Mouse (Mus musculus): ENCODE measurements at regions not wholly inside any gene's neighbourhood (a gene's known extent, or its start where the extent isn't known, plus 50 kb on each side); places are given as distances from the start of the nearest gene placed in this dataset.
A peak's percentile ranks its signal among the peaks of the same experiment; 100 is the strongest.
"Not testable (repeated sequence)": the region's sequence is repeated elsewhere in the genome, so short reads cannot be mapped to it uniquely, and the experiment has no call there.

GRCm38 (mm10) chr3:21744107-21744506 lies 332.3 kb upstream of the Tbl1xr1 start:
- no peak for DNase-seq

- no peak for DNase-seq
Observed at GRCm38 (mm10) chr3:21760516-21761218, 315.8 kb upstream of the Tbl1xr1 start.

GRCm38 (mm10) chr3:21761219-21761600 lies 315.2 kb upstream of the Tbl1xr1 start:
- DNase-seq = no peak

DNA sequence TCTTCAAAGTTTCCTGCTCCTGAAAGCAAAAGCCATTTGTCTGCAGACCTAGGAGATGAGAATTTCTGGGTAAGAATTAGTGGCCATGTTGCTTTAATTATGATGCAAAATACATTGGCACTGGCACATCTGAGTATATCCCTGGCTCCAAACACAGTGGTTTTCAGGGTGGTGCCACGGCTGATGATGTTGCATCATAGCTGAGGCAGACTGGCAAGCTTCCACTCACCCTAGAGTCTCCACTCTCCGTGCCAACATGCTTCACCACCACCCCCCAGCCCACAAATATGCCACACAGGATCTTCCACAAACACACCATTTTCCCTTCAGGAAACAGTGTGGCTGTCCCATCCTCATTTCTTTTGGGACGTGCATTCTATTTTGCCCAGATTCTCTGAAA lies 314.5 kb upstream of the Tbl1xr1 start:
- DNase-seq = no peak

- DNase-seq = no peak
Observed at GRCm38 (mm10) chr3:21768081-21768480, 308.4 kb upstream of the Tbl1xr1 start.

DNA sequence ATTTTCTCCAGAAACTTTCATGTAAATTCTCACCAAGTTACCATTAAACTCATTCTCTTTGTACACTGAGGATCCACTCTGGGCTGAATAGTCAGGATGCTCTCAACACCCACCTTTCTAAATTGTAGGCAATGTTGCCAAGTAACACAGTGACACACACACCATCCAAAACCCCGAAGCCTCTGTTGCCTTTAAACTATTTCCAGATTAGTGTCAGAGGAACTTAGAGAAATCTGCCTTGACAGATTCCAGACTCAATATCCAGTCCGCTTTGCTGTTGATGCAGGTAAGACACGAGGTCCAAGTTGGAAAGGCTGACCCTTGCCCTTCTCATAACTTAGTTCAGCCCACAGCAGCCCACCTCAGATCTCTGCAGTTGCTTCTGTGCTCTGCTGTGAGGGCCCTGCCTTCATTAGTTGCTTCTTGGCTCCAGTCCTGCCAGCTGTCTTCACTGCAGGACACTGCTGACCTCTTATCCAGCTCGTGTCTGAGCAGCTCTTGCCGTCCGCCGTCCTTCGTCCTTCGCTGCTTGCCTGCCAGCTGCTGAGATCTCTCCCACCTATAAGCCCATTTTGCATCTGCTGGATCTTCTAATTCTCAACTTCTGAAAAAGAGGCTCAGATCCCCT lies 306.4 kb upstream of the Tbl1xr1 start:
- no peak for DNase-seq

DNA sequence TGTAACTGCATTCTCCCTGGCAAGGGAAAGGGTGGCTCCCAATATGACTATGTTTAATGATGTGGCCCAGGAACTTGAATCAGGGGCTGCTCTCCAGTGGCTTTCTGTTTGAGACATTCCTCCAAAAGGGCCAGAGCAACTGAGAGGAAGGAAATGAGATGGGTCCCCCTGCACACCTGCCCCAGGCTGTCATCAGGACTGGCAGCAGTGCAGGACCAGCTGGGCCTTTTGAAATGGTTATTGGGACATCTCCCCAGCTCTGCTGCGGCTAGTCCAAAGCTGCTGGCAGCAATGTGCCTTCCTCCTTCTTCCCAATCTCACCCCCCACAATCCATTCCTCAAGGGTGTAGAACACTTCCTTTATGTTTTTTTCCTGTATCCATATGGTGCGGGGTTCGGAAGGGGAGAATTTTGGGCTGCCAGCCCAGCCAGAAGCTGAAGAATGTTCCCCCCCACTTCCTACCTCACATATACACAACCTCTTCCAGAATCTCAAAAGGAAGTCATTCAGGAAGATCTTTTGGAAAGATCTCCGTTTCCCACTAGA lies 304.6 kb upstream of the Tbl1xr1 start:
- no peak for DNase-seq

GRCm38 (mm10) chr3:21774172-21774842 lies 302.1 kb upstream of the Tbl1xr1 start:
- no peak for DNase-seq

GRCm38 (mm10) chr3:21778789-21779188 lies 297.7 kb upstream of the Tbl1xr1 start:
- DNase-seq = no peak

- no peak for DNase-seq
Observed at GRCm38 (mm10) chr3:21791983-21792631, 284.3 kb upstream of the Tbl1xr1 start.

DNA sequence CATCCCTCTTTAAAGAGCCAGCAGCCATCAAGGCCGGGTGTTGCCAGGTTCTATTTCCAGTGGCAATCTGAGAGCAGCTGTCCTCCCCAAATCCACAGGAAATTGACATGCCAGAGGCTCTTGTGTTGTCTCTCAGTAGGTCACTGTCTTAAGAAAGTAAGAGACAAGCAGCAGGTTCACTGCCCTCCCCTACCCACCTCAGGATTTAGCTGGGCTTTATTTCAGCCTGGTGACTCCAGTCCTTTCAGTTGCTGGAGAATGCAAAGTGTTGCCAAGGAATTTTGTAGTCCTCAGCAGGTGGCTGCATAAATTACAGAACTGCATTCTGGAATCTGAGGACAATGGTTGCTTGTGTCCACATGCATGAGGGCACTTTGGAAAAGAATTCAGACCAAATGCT lies 278.3 kb upstream of the Tbl1xr1 start:
- DNase-seq = no peak

- DNase-seq = not testable (repeated sequence)
Observed at GRCm38 (mm10) chr3:21803886-21804285, 272.6 kb upstream of the Tbl1xr1 start.

- DNase-seq = no peak
Observed at GRCm38 (mm10) chr3:21806494-21807157, 269.8 kb upstream of the Tbl1xr1 start.

DNA sequence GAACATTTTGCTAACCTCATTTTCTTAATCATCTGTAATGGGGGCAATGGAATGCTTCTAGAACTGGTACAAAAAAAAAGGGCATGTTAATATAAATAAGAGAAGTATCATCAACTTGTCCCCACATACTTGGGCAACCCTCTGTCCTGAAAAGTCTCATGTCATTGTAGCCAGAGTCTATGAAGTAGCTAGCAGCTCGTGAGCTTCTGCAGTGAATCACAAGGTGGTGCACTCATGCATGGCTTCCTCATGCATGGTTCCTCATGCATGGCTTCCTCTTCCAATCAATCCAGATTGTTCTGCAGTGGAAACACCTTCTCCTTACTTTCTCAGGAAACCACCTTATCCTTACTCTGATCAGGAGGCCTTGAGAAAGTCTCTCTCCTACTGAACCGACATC lies 267.9 kb upstream of the Tbl1xr1 start:
- DNase-seq = no peak

DNA sequence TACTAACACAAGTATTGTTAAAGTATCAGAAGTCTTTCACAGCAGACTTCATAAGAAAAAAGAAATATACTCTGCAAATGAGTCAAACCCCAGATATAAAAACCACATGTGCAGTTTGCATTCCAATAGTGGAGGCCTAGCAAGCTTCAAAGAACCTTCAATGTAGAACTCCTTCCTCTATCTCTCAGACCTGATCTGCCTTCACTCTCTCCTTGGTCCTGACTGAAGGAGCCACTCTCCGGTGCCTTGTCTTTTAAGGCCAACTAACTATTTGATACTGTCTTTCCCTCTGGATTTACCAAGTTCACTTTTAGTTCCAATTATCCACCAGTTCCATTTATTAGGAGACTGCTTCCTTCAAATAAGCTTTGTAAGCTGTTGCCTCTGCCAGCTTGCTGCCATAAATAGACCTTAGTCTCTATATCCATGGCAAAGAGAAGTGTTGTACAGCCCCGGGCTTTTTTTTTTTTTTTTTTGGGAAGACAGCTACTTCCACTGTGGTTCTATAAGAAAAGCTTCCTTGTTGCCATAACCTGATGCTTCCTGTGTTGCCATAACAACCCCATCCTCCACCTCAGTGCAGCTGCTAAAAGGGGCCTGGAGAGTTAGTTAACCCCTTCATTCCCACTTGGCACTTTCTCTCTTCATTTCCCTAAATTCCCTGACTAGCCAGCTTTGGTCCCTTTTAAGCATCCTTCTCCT lies 266.5 kb upstream of the Tbl1xr1 start:
- DNase-seq = peak in 1 of 2 experiments; percentile 22

- no peak for DNase-seq
Observed at GRCm38 (mm10) chr3:21813401-21813800, 263.1 kb upstream of the Tbl1xr1 start.

DNA sequence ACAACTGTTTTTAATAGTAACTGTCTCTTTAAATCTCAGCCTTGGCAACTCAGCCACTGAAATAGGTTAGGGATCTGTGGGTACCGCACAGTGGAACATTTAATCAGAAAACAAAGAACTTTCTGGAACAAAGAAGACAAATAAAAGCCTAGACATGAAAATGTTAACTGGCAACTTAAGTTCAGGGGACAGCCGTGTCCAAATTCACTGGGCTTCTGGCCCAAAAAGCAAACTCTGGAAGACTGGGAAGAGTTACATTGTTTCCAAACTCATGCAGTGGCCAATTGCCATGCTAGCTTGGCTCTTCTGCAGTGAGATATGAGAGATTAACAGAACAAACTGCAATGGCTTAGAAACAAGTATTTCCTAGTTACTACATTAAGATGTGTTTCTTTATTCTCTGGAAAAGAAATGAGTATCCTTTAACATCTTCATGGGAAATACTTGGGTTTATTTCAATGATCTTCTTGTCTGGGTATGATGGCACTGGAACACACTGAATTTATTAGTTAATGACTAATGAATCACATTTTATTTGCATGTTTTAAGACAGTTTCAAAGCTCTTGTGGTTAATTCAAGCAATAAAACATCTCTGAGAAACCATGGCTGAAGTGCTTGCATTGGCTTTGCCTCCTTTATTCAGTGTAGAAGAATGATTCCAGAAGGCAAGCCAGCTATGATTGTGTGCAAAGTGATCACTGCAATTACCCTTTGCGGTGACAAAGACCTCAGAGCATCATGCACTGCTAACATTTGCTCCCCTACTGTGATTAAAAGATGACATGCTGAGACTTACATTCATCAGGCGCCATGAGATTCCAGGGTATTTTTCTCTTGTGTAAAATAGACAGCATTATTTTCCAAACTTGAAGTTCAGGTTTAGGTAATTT lies 259.2 kb upstream of the Tbl1xr1 start:
- DNase-seq = no peak

GRCm38 (mm10) chr3:21819030-21819429 lies 257.4 kb upstream of the Tbl1xr1 start:
- DNase-seq = no peak

GRCm38 (mm10) chr3:21820051-21820598 lies 256.3 kb upstream of the Tbl1xr1 start:
- no peak for DNase-seq

- no peak for DNase-seq
Observed at GRCm38 (mm10) chr3:21822675-21823074, 253.8 kb upstream of the Tbl1xr1 start.

DNA sequence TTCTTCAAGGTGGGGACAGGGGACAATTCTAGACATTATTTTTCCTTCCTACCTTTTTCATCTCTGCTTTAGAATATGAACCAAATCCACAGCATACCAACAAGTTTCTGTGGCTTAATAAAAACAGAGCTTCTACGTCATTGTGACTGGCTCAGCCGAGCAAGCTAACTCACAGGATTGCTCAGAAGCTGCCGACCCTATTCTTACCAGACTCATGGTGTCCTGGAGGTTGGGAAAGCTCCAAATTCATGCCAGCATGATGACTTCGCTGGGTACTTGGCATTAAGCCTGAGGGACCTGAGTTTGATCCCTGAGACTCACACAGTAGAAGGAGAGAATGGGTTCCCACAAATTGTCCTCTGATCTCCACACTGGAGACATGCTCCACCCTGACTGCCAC lies 253.1 kb upstream of the Tbl1xr1 start:
- no peak for DNase-seq
